Mouse (Mus musculus) liver, embryonic 11.5 days (tissue): ENCODE measurements at regions not wholly inside any gene's neighbourhood (a gene's known extent, or its start where the extent isn't known, plus 50 kb on each side); places are given as distances from the start of the nearest gene placed in this dataset.

Experiments
- ATAC-seq: fragments of 200-750 bp; cut with Nextera tagmentation; replicated peaks from 2 replicates; pipeline ENCODE4 v1.8.0; 2017; ENCODE audit warnings: moderate number of reproducible peaks, mild to moderate bottlenecking, moderate TSS enrichment, moderate library complexity; ENCODE audit not compliant: low FRiP score
- DNase-seq: peaks from one replicate; pipeline ENCODE4 v3.0.0-alpha.2; 2017; ENCODE audit warnings: low spot score
- H3K27ac ChIP-seq: fragments of 300-500 bp; sonication (generic); 2 replicates; pipeline ENCODE4 v1.5.1; 2014; ENCODE audit warnings: mild to moderate bottlenecking, low read depth, low read length, control low read depth
- H3K27me3 ChIP-seq: fragments of 300-500 bp; sonication (generic); replicated peaks from 2 replicates; pipeline ENCODE4 v1.6.1; 2014; ENCODE audit warnings: low read length, mixed read lengths; ENCODE audit not compliant: control insufficient read depth, insufficient read depth
- H3K36me3 ChIP-seq: fragments of 300-500 bp; sonication (generic); 2 replicates; pipeline ENCODE4 v1.6.1; 2014; ENCODE audit warnings: mild to moderate bottlenecking, low read length, moderate library complexity, mixed read lengths; ENCODE audit not compliant: control insufficient read depth, insufficient read depth
- H3K4me1 ChIP-seq: fragments of 300-500 bp; sonication (generic); replicated peaks from 2 replicates; pipeline ENCODE4 v1.6.1; 2014; ENCODE audit warnings: low read length, mixed read lengths; ENCODE audit not compliant: control insufficient read depth, insufficient read depth
- H3K4me2 ChIP-seq: fragments of 300-500 bp; sonication (generic); 2 replicates; pipeline ENCODE4 v1.6.1; 2014; ENCODE audit warnings: mild to moderate bottlenecking, control low read depth, moderate library complexity
- H3K4me3 ChIP-seq: fragments of 300-500 bp; sonication (generic); 2 replicates; pipeline ENCODE4 v1.5.1; 2014; ENCODE audit warnings: low read depth, low read length, control low read depth
- H3K9ac ChIP-seq: fragments of 300-500 bp; sonication (generic); 2 replicates; pipeline ENCODE4 v1.6.1; 2014; ENCODE audit warnings: low read depth, low read length, control low read depth
- H3K9me3 ChIP-seq: fragments of 300-500 bp; sonication (generic); 2 replicates; pipeline ENCODE4 v1.6.1; 2016; ENCODE audit warnings: low read length, inconsistent platforms, mixed read lengths; ENCODE audit not compliant: control insufficient read depth
- WGBS: fragments of 180-500 bp; shearing (Covaris S2); extraction: QIAGEN DNeasy Blood & Tissue Kit; methylation state at CpG from one replicate; pipeline ENCODE4 v1.1.7; 2014; 5-methylcytosine and 5-hydroxymethylcytosine counted together

DNA sequence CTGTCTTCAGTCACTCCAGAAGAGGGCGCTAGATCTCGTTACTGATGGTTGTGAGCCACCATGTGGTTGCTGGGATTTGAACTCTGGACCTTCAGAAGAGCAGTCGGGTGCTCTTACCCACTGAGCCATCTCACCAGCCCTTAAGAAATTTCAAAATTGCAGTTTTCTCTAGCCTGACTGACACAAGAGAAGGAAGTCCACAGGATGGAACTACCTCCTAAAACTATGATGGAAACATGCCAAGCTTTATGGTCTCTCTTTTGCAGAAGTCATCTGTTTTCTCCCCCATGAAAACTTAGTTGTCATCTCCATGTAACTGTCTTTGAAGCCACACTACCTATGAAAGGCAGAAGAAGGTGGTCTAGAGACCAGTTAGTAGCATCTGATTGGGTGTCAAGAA, 698.2 kb upstream of the Pkdcc start:
- H3K4me1 ChIP-seq: no peaks in the 10 kb centered on the region
- H3K27ac ChIP-seq: no peak overlapping the region
- 56% methylated on average over 3 of the region's 3 CpGs for WGBS
- H3K9me3 ChIP-seq: no peaks in the 10 kb centered on the region
- DNase-seq (no peak), ATAC-seq (no peak)
- H3K4me3 ChIP-seq: no peak overlapping the region
- no peak overlapping the region for H3K9ac ChIP-seq
- no peaks in the 10 kb centered on the region for H3K36me3 ChIP-seq
- H3K4me2 ChIP-seq: no peak overlapping the region
- H3K27me3 ChIP-seq: no peaks in the 10 kb centered on the region

DNA sequence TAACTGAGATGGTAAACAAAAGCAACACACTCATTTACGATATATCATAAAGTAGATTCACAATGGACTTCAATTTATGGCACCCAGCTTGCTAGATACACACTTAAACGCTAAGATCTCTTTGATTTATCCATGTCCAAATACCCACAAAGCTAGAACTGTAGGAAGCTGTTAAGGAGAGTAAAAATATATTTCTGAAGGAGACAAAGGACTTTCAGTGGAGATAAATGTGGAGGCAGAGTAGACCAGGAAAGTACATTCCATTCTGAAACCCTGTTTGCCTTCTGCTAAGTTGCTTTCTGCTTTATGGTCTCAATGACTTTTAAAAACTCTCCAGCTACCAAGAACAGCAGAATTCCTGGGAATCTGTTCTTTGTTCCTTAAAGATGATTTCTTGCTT, 701.3 kb upstream of the Pkdcc start:
- Histone ChIP-seq H3K9me3 (no peaks in the 10 kb centered on the region), H3K4me3 (no peak overlapping the region), H3K4me1 (no peaks in the 10 kb centered on the region), H3K9ac (no peak overlapping the region), H3K36me3 (no peaks in the 10 kb centered on the region), H3K4me2 (no peak overlapping the region), H3K27me3 (no peaks in the 10 kb centered on the region), H3K27ac (no peak overlapping the region)
- DNase-seq (no peak), ATAC-seq (no peak)
- 78% methylated on average over 2 of the region's 2 CpGs for WGBS

DNA sequence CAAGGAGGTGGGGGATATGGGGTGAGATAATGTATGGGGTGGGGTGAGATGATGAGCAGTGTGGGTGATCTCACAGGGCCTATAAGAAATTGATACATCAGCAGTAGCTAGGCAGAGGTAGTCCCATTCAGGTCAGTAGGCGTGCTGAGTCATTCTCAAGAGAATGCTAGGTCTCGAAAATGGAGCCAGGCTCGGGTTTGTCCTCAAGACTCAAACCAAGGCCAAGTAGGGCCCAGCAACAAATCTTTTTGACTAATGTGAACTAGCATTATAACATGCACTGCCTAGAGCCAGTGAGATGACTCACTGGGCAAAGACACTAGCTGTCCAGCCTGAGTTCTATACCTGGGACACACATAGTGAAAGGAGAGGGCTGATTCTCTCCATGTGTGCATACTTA, 710.8 kb upstream of the Pkdcc start:
- Histone ChIP-seq H3K4me1 (no peaks in the 10 kb centered on the region), H3K4me2 (no peak overlapping the region), H3K4me3 (no peak overlapping the region), H3K9ac (no peak overlapping the region), H3K9me3 (no peaks in the 10 kb centered on the region), H3K27me3 (no peaks in the 10 kb centered on the region), H3K36me3 (no peaks in the 10 kb centered on the region), H3K27ac (no peak overlapping the region)
- 76% methylated on average over 3 of the region's 3 CpGs for WGBS
- no peak for DNase-seq
- no peak for ATAC-seq

DNA sequence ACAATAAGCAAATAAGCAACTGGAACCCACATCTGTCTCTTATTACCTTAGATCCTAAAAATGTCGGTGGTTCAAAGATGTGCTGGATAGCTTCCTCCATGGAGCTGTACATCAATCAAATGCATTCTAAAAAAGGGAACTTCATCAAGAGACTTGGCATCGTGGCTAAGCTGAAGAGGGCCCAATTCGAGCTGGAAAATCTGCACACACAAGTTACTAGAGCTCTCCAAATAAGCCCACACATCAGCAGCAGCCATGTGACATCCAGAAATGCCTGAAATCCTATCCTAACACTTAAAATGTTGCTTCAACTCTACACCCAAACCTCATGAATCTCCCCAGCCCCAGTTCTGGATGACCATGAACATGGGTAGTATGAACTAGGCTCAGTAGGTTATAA, 729.5 kb upstream of the Pkdcc start:
- Histone ChIP-seq H3K27ac (no peak overlapping the region), H3K4me1 (no peaks in the 10 kb centered on the region), H3K4me2 (no peak overlapping the region), H3K27me3 (no peaks in the 10 kb centered on the region), H3K36me3 (no peaks in the 10 kb centered on the region), H3K9ac (no peak overlapping the region), H3K4me3 (no peak overlapping the region), H3K9me3 (no peaks in the 10 kb centered on the region)
- 46% methylated on average over 3 of the region's 3 CpGs for WGBS
- ATAC-seq: no peak
- no peak for DNase-seq

DNA sequence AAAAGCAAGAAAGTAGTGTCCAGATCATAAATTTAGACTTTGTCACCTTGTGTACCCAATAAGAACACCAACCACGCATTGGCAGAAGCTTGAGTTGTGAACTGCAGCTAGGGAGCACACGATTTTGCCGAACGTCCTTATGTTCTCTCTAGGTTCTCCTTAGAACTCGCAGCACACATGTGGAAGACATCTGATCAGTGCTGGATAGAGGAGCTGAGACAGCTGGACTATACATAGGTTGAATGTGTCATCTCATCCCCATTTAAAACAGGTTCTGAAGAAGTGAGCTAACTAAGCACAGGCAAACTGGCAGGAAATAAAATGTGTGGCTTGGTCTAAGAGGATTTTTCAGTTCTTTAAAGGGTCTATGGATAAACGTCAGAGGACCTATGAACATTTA, 730.5 kb upstream of the Pkdcc start:
- H3K4me1 ChIP-seq: no peaks in the 10 kb centered on the region
- 85% methylated on average over 6 of the region's 6 CpGs for WGBS
- H3K9ac ChIP-seq: no peak overlapping the region
- no peak for ATAC-seq
- no peak overlapping the region for H3K4me3 ChIP-seq
- no peak for DNase-seq
- H3K36me3 ChIP-seq: no peaks in the 10 kb centered on the region
- H3K4me2 ChIP-seq: no peak overlapping the region
- no peaks in the 10 kb centered on the region for H3K27me3 ChIP-seq
- no peaks in the 10 kb centered on the region for H3K9me3 ChIP-seq
- H3K27ac ChIP-seq: no peak overlapping the region

DNA sequence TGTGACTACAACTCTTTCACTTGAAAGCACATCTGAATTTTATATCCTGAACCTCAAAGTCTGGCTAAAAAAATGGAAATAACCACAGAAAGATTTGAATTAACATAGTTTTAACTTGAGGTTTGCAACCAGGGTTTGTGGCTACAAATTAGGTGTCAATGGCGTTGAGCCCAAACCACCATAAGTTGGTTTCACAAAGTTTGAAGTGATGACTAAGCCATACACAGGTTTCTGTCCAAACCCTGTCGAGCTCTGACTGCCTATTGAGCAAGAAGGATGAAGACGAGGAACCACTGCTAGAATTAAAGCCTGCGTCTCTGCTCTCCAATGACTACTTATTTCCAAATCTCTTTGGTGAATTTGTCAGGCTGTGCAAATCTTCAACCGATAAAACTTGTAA, 719.8 kb upstream of the Slc8a1 start:
- DNase-seq: no peak
- 67% methylated on average over 5 of the region's 5 CpGs for WGBS

GRCm38 (mm10) chr17:82453847-82454246, 715.7 kb upstream of the Slc8a1 start:
- H3K9me3 ChIP-seq: no peaks in the 10 kb centered on the region
- no peak overlapping the region for H3K27ac ChIP-seq
- DNase-seq (no peak), ATAC-seq (no peak)
- WGBS: 73% methylated on average over 1 of the region's 1 CpGs
- H3K4me3 ChIP-seq: no peak overlapping the region
- no peaks in the 10 kb centered on the region for H3K27me3 ChIP-seq
- H3K4me1 ChIP-seq: no peaks in the 10 kb centered on the region
- H3K36me3 ChIP-seq: no peaks in the 10 kb centered on the region
- H3K4me2 ChIP-seq: no peak overlapping the region
- H3K9ac ChIP-seq: no peak overlapping the region

More for the DNA sequence above, 719.8 kb upstream of the Slc8a1 start:
- H3K9me3 ChIP-seq: no peaks in the 10 kb centered on the region
- no peak overlapping the region for H3K4me3 ChIP-seq
- no peak overlapping the region for H3K4me2 ChIP-seq
- no peak overlapping the region for H3K9ac ChIP-seq
- no peak for ATAC-seq
- no peaks in the 10 kb centered on the region for H3K27me3 ChIP-seq
- no peaks in the 10 kb centered on the region for H3K36me3 ChIP-seq
- no peak overlapping the region for H3K27ac ChIP-seq
- H3K4me1 ChIP-seq: no peaks in the 10 kb centered on the region

DNA sequence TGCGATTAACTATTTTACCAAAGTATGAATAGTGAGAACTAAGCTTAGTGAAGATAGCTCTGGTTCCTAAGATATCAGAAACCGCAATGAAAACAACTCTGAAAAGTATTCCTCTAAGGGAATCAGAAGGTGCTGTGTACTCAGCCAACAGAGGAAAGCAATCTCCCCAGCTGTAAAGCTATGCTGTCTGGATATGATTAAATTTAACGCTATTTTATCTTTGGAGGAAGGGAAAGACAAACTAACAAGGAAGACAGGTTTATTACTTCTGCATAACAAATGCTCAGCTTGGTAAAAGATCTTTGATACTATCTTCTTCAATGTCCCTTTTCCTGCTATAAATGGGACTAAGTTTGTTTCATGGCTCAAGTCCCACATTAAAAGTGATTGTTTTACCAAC, 700.9 kb upstream of the Slc8a1 start:
- ATAC-seq: no peak
- Histone ChIP-seq H3K9me3 (no peaks in the 10 kb centered on the region), H3K36me3 (no peaks in the 10 kb centered on the region), H3K9ac (no peak overlapping the region), H3K4me3 (no peak overlapping the region), H3K27ac (no peak overlapping the region), H3K27me3 (no peaks in the 10 kb centered on the region), H3K4me1 (no peaks in the 10 kb centered on the region), H3K4me2 (no peak overlapping the region)
- 77% methylated on average over 3 of the region's 3 CpGs for WGBS
- DNase-seq: no peak

DNA sequence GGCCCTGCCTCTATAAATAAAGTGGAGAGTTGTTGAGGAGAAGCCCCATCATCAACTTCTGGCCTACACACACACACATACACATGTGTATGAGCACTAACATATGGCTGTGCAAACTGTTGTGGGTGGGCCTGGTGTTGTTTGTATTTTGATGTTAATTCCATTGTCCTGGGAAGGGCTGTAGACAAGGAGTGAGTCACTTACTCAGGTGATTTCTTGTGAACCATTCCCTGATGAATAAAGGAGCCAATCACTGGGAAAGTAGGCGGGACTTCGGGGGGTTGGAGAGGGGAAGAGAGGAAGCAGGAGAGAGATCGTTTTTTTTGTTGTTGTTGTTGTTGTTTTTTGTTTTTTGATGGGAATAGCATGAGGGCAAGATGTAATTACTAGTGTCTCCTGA, 699.0 kb upstream of the Slc8a1 start:
- 80% methylated on average over 3 of the region's 3 CpGs for WGBS
- H3K27me3 ChIP-seq: no peaks in the 10 kb centered on the region
- H3K36me3 ChIP-seq: no peaks in the 10 kb centered on the region
- H3K9ac ChIP-seq: no peak overlapping the region
- ATAC-seq: no peak
- no peaks in the 10 kb centered on the region for H3K4me1 ChIP-seq
- H3K27ac ChIP-seq: no peak overlapping the region
- no peaks in the 10 kb centered on the region for H3K9me3 ChIP-seq
- no peak overlapping the region for H3K4me2 ChIP-seq
- DNase-seq: no peak
- no peak overlapping the region for H3K4me3 ChIP-seq
